Mouse (Mus musculus) limb, embryonic 15.5 days (tissue): ENCODE results near the gene Cabin1. TPM values are rescaled to one million over a fixed set of nuclear protein-coding genes. Genes with fewer than 3 reads are reported as not detected.

ENCODE experiments used
- ATAC-seq: fragments of 200-750 bp; cut with Nextera tagmentation; 2 replicates; pipeline ENCODE4 v1.8.0; 2017; ENCODE audit warnings: low read depth, moderate TSS enrichment; ENCODE audit not compliant: insufficient number of reproducible peaks, low FRiP score, low TSS enrichment
- H3K27ac ChIP-seq: fragments of 300-500 bp; sonication (generic); 2 replicates; pipeline ENCODE4 v1.5.1; 2015; ENCODE audit warnings: moderate library complexity, mild to moderate bottlenecking, inconsistent platforms
- H3K27me3 ChIP-seq: fragments of 300-500 bp; sonication (generic); 2 replicates; pipeline ENCODE4 v1.6.1; 2015; ENCODE audit warnings: inconsistent platforms
- H3K36me3 ChIP-seq: fragments of 300-500 bp; sonication (generic); 2 replicates; pipeline ENCODE4 v1.6.1; 2015; ENCODE audit warnings: inconsistent platforms
- H3K4me1 ChIP-seq: fragments of 300-500 bp; sonication (generic); 2 replicates; pipeline ENCODE4 v1.6.1; 2015; ENCODE audit warnings: inconsistent platforms
- H3K4me2 ChIP-seq: fragments of 300-500 bp; sonication (generic); 2 replicates; pipeline ENCODE4 v1.6.1; 2015; ENCODE audit warnings: mild to moderate bottlenecking, inconsistent platforms
- H3K4me3 ChIP-seq: fragments of 300-500 bp; sonication (generic); 2 replicates; pipeline ENCODE4 v1.5.1; 2015; ENCODE audit warnings: mild to moderate bottlenecking, inconsistent platforms
- H3K9ac ChIP-seq: fragments of 300-500 bp; sonication (generic); 2 replicates; pipeline ENCODE4 v1.6.1; 2015; ENCODE audit warnings: inconsistent platforms
- H3K9me3 ChIP-seq: fragments of 300-500 bp; sonication (generic); 2 replicates; pipeline ENCODE4 v1.6.1; 2016; ENCODE audit warnings: inconsistent platforms
- WGBS: fragments of 180-500 bp; shearing (Covaris S2); methylation state at CpG from one replicate; pipeline ENCODE4 v1.1.7; 2015; 5-methylcytosine and 5-hydroxymethylcytosine counted together
- polyA plus RNA-seq: library from polyadenylated mRNA; unstranded; fragments of >200 nt; fragmentation: Nextera tagmentation; extraction: Ambion mirVana; gene quantifications from 2 replicates; pipeline ENCODE4 v1.2.1, GENCODE M21; 2015

Cabin1 gene
- polyA plus RNA-seq, 1 experiment from 2014 or later = 29.3 TPM

DNA sequence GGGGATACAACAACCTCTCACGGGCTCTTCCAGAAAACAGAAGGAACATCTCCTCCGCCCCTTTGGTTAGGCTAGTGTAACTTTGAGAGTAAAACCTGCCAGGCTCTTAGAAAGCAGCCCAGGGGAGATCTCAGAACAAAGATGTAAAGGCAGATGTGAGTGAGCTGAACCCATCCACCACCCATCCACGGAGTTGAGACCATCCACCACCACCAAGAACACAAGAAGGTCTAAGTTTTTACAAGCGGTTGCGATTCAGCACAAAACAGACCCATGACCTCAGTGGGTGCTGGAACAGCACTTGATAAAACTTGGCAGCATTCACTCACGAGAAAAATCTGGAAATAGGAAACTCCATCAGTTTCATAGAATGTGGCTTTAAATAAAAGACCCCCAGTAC is 138.2 kb downstream of the Cabin1 start:
- Histone ChIP-seq H3K36me3 (no peaks in the 10 kb centered on the region), H3K4me3 (no peak overlapping the region), H3K27ac (no peak overlapping the region), H3K9me3 (no peaks in the 10 kb centered on the region), H3K4me2 (no peak overlapping the region), H3K9ac (no peak overlapping the region), H3K27me3 (no peaks in the 10 kb centered on the region), H3K4me1 (0 out of 2 replicates have a peak, but pooled peaks cover 4% of the 10 kb centered on the region)
- 39% methylated on average over 6 of the region's 6 CpGs for WGBS
- ATAC-seq = no peak

- no peak for ATAC-seq
These were observed 143.3 kb downstream of the Cabin1 start for GRCm38 (mm10) chr10:75620818-75621217.

DNA sequence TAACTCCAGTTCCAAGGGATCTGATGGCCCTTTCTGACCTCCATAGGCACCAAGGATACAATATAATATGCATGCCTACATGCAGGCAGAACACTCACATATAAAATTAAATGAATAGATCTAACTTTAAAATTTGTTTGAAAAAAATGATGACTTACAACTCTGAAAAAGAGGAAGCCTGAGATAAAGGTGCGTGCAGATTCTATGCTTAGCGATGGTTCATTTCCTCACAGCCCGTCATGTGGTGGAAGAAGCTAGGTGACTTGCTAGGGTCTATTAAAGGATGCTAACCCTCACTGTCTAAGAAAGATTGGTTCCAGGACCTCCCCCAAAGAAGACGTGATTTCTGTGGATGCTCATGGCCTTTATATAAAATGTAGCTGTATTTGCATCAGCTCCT is 148.1 kb downstream of the Cabin1 start:
- Histone ChIP-seq H3K4me2 (no peak overlapping the region), H3K9ac (no peak overlapping the region), H3K27ac (no peak overlapping the region), H3K4me1 (no peaks in the 10 kb centered on the region), H3K36me3 (no peaks in the 10 kb centered on the region), H3K4me3 (no peak overlapping the region), H3K27me3 (no peaks in the 10 kb centered on the region), H3K9me3 (no peaks in the 10 kb centered on the region)
- WGBS = 88% methylated on average over 4 of the region's 4 CpGs
- ATAC-seq = no peak

More at GRCm38 (mm10) chr10:75620818-75621217, 143.3 kb downstream of the Cabin1 start:
- Histone ChIP-seq H3K9me3 (no peaks in the 10 kb centered on the region), H3K27ac (no peak overlapping the region), H3K4me3 (no peak overlapping the region), H3K9ac (no peak overlapping the region), H3K4me1 (no peaks in the 10 kb centered on the region), H3K36me3 (no peaks in the 10 kb centered on the region), H3K27me3 (no peaks in the 10 kb centered on the region), H3K4me2 (no peak overlapping the region)
- 53% methylated on average over 3 of the region's 3 CpGs for WGBS

GRCm38 (mm10) chr10:75610486-75610885 is 153.7 kb downstream of the Cabin1 start:
- Histone ChIP-seq H3K27me3 (no peaks in the 10 kb centered on the region), H3K27ac (no peak overlapping the region), H3K4me1 (no peaks in the 10 kb centered on the region), H3K4me3 (no peak overlapping the region), H3K4me2 (no peak overlapping the region), H3K9me3 (no peaks in the 10 kb centered on the region), H3K9ac (no peak overlapping the region), H3K36me3 (no peaks in the 10 kb centered on the region)
- ATAC-seq = no peak
- 58% methylated on average over 7 of the region's 7 CpGs for WGBS

GRCm38 (mm10) chr10:75608975-75609374 is 155.2 kb downstream of the Cabin1 start:
- no peaks in the 10 kb centered on the region for H3K9me3 ChIP-seq
- H3K9ac ChIP-seq = no peak overlapping the region
- ATAC-seq = no peak
- no peaks in the 10 kb centered on the region for H3K27me3 ChIP-seq
- WGBS = 86% methylated on average over 11 of the region's 11 CpGs
- no peak overlapping the region for H3K4me3 ChIP-seq
- H3K4me2 ChIP-seq = no peak overlapping the region
- no peak overlapping the region for H3K27ac ChIP-seq
- no peaks in the 10 kb centered on the region for H3K36me3 ChIP-seq
- no peaks in the 10 kb centered on the region for H3K4me1 ChIP-seq

DNA sequence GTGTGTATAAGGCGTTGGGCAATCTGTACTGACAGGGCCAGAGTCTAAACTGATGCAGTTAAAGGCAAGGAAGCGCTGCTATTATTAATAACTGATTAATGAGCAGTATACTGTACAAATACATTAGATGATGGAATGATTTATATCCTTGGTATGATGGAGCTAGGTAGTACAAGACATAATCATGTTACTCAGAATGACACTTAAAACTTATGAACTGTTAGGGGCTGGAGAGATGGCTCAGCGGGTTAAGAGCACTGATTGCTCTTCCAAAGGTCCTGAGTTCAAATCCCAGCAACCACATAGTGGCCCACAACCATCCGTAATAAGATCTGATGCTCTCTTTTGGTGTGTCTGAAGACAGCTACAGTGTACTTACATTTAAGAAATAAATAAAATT is 156.9 kb downstream of the Cabin1 start:
- Histone ChIP-seq H3K4me2 (no peak overlapping the region), H3K36me3 (no peaks in the 10 kb centered on the region), H3K9ac (no peak overlapping the region), H3K9me3 (no peaks in the 10 kb centered on the region), H3K27me3 (no peaks in the 10 kb centered on the region), H3K4me3 (no peak overlapping the region), H3K27ac (no peak overlapping the region), H3K4me1 (no peaks in the 10 kb centered on the region)
- no peak for ATAC-seq
- 90% methylated on average over 4 of the region's 4 CpGs for WGBS

DNA sequence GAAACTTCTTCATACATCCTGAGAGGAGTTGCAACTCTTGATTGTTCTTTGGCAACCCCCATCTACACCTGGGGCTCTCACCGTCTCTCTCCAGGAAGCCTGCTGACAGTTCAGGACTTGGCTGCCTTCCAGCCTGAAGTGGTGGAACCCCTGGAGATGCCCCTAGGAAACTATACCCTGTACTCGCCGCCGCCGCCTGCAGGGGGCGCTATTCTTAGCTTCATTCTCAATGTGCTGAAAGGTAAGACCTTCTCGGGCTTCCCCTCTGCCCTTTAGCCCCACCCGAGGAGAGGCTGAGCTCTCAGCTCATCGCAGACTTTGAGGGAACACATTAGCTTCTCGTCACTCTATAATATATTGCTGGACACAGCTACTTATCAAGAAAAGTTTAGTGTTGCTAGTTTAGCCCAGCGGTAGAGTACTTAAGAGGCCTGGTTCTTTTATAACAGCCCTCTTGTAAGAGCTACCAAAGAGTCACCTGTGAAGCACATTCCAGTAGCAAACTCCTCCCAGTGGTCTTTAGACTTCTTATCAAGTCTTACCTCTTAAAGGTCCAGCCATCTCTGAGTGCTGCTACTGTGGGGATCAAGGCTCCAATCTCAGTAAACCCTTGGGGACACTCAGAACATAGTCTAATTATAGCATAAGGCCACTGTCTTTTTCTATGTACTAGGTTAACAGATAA is 158.8 kb downstream of the Cabin1 start:
- H3K4me1 ChIP-seq = no peaks in the 10 kb centered on the region
- no peaks in the 10 kb centered on the region for H3K36me3 ChIP-seq
- ATAC-seq = no peak
- H3K4me2 ChIP-seq = no peak overlapping the region
- no peak overlapping the region for H3K9ac ChIP-seq
- WGBS = 40% methylated on average over 11 of the region's 11 CpGs
- no peaks in the 10 kb centered on the region for H3K27me3 ChIP-seq
- no peak overlapping the region for H3K4me3 ChIP-seq
- H3K27ac ChIP-seq = no peak overlapping the region
- no peaks in the 10 kb centered on the region for H3K9me3 ChIP-seq

DNA sequence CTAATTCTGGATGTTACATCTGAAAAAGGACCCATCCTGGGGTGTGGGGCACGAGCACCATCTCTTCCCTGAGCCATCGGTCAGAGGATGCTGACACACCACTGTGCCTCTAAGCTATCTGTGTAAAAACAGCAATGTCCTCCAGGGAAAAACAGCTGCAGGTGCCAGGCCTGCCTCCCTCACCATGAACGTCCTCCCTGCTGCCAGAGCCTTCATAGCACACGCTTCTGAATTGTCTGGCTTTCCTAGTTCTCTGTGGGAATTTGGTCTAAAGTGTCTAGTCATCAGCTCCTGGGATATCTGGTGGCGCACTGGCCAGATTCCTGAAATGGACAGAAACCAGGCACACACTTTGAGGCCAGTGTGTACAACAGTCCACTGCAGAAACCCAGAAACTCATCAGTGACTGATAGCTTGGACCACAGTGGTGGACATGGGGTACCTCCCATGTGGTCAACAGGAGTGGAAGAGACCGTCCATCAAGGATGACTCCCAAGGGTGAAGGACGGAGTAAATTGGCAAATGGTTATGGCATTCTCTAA is 163.9 kb downstream of the Cabin1 start:
- H3K27ac ChIP-seq = no peak overlapping the region
- H3K4me3 ChIP-seq = no peak overlapping the region
- H3K9ac ChIP-seq = no peak overlapping the region
- no peaks in the 10 kb centered on the region for H3K27me3 ChIP-seq
- H3K4me2 ChIP-seq = no peak overlapping the region
- no peaks in the 10 kb centered on the region for H3K36me3 ChIP-seq
- no peaks in the 10 kb centered on the region for H3K4me1 ChIP-seq
- no peaks in the 10 kb centered on the region for H3K9me3 ChIP-seq
- ATAC-seq = no peak
- WGBS = 83% methylated on average over 7 of the region's 7 CpGs

Other genes with a start within 250 kb of the Cabin1 start
- gene Snrpd3, start 246.8 kb downstream of the Cabin1 start, polyA plus RNA-seq = 139 and 152 TPM in 2 replicates
- 26.1 and 27.6 TPM in 2 replicates for gene Gucd1, start 246.4 kb downstream of the Cabin1 start, polyA plus RNA-seq
- 3.5 TPM in 2 replicates for gene Lrrc75b, start 204.0 kb downstream of the Cabin1 start, polyA plus RNA-seq
- gene Ggt1, start 202.7 kb downstream of the Cabin1 start, polyA plus RNA-seq = 0.67 and 0.93 TPM in 2 replicates
- gene Ggt5, start 175.0 kb downstream of the Cabin1 start, polyA plus RNA-seq = 1.6 and 2.9 TPM in 2 replicates
- gene Susd2, start 120.3 kb downstream of the Cabin1 start, polyA plus RNA-seq = 10.9 and 14.3 TPM in 2 replicates
- 51.6 and 55.6 TPM in 2 replicates for gene Ddt, start 9.1 kb upstream of the Cabin1 start, polyA plus RNA-seq
- gene Gm20441, start 16.6 kb upstream of the Cabin1 start, polyA plus RNA-seq = 0.45 and 0.47 TPM in 2 replicates
- 30.0 and 33.1 TPM in 2 replicates for gene Gstt3, start 17.1 kb upstream of the Cabin1 start, polyA plus RNA-seq
- 18.1 and 21.6 TPM in 2 replicates for gene Gstt1, start 34.2 kb upstream of the Cabin1 start, polyA plus RNA-seq
- not detected in 2 replicates for gene Gstt4, start 58.2 kb upstream of the Cabin1 start, polyA plus RNA-seq
- 11.3 and 14.5 TPM in 2 replicates for gene Gstt2, start 73.1 kb upstream of the Cabin1 start, polyA plus RNA-seq
- gene Mif, start 95.9 kb upstream of the Cabin1 start, polyA plus RNA-seq = 1,299 and 1,540 TPM in 2 replicates
- gene Derl3, start 129.1 kb upstream of the Cabin1 start, polyA plus RNA-seq = 2.7 and 3.2 TPM in 2 replicates
- 185 and 188 TPM in 2 replicates for gene Smarcb1, start 157.3 kb upstream of the Cabin1 start, polyA plus RNA-seq
- gene Chchd10, start 168.8 kb upstream of the Cabin1 start, polyA plus RNA-seq = 17.5 and 31.0 TPM in 2 replicates
- 205 and 245 TPM in 2 replicates for gene Mmp11, start 172.2 kb upstream of the Cabin1 start, polyA plus RNA-seq
- 0.41 TPM in 1 of 2 replicates, not detected in the other for gene Gm867, start 176.3 kb upstream of the Cabin1 start, polyA plus RNA-seq
- 1.1 TPM in 2 replicates for gene Vpreb3, start 178.7 kb upstream of the Cabin1 start, polyA plus RNA-seq
- gene Gm5134, start 190.2 kb upstream of the Cabin1 start, polyA plus RNA-seq = not detected in 2 replicates